9 mouse cellular contexts compared by ENCODE assay signal in the genomic region with DNA sequence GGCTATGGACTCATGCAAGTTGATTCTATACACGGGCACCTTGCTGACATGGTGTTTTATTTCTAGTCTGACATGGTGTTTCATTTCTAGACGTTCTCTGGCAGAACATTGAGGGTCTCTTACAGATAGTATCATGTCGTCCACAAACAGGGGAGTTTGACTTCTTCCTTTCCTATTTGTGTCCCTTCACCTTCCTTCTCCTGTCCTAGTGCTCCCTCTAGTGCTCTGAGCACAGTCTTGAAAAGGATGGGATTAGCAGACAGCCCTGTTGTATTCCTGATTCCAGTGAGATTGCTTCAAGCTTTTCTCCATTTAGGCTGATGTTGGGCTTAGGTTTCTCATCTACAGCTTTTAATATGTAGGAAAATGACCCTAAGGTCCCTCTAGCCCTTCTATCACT. TPM values are rescaled to one million over a fixed set of nuclear protein-coding genes. Genes with fewer than 3 reads are reported as not detected.
A peak's percentile ranks its signal among the peaks of the same experiment; 100 is the strongest.
DNase-seq lines count a peak whose midpoint lies in the region; ATAC-seq and TF ChIP-seq lines count a peak whose summit lies in the region.
"Had no signal": no experiment of that assay in that cellular context is flagged by ENCODE, and none has a peak within 500 bp of the region (broad histone marks: within the 10 kb centered on the region; RNA-seq: fewer than 3 reads in every experiment).

No protein-coding gene starts in this region.

- H3K9me3 ChIP-seq in forebrain, embryonic 15.5 days = no peaks in the 10 kb centered on the region
- no peaks in the 10 kb centered on the region for H3K9me3 ChIP-seq in forebrain, embryonic 10.5 days
- no peaks in the 10 kb centered on the region for H3K9me3 ChIP-seq in lung, postnatal 0 days (ENCODE audit: low read length)
- H3K9me3 ChIP-seq in neural tube, embryonic 13.5 days = no peaks in the 10 kb centered on the region
- H3K9me3 ChIP-seq: G1E had no signal

- no peak overlapping the region for H3K27ac ChIP-seq in forebrain, embryonic 15.5 days (replicated peaks)
- H3K27ac ChIP-seq in forebrain, embryonic 10.5 days = no peak overlapping the region
- H3K27ac ChIP-seq in lung, postnatal 0 days (ENCODE audit: low read length) = no peak overlapping the region
- no peak overlapping the region for H3K27ac ChIP-seq in neural tube, embryonic 13.5 days (replicated peaks)

- H3K4me1 ChIP-seq in forebrain, embryonic 15.5 days = no peaks in the 10 kb centered on the region
- no peaks in the 10 kb centered on the region; the same call in 1 of the 2 replicates for H3K4me1 ChIP-seq in forebrain, embryonic 10.5 days
- no peaks in the 10 kb centered on the region for H3K4me1 ChIP-seq in lung, postnatal 0 days (ENCODE audit: insufficient read depth, low read depth, low read length)
- H3K4me1 ChIP-seq in lung, adult 2 months (ENCODE audit: control insufficient read depth, insufficient read depth, low read length) = no peaks in the 10 kb centered on the region
- no peaks in the 10 kb centered on the region for H3K4me1 ChIP-seq in neural tube, embryonic 13.5 days (replicated peaks)

- TF ChIP-seq POLR2A in lung, adult 2 months (IDR thresholded peaks at IDR 0.05; ENCODE audit: borderline replicate concordance, extremely low read depth, low read depth, low read length) = no peak

- H3K36me3 ChIP-seq in forebrain, embryonic 15.5 days = no peaks in the 10 kb centered on the region
- H3K36me3 ChIP-seq in forebrain, embryonic 10.5 days (replicated peaks) = no peaks in the 10 kb centered on the region
- H3K36me3 ChIP-seq in lung, postnatal 0 days (ENCODE audit: insufficient read depth, low read length) = no peaks in the 10 kb centered on the region
- no peaks in the 10 kb centered on the region for H3K36me3 ChIP-seq in neural tube, embryonic 13.5 days
- H3K36me3 ChIP-seq: G1E had no signal

- WGBS in forebrain, embryonic 15.5 days = 35% methylated on average over 3 of the region's 3 CpGs
- WGBS in forebrain, embryonic 10.5 days = 55% methylated on average over 3 of the region's 3 CpGs
- 19% methylated on average over 3 of the region's 3 CpGs for WGBS in lung, postnatal 0 days
- WGBS in lung, adult 2 months = 27% methylated on average over 3 of the region's 3 CpGs
- 41% methylated on average over 3 of the region's 3 CpGs for WGBS in neural tube, embryonic 13.5 days

- no peaks in the 10 kb centered on the region for H3K27me3 ChIP-seq in forebrain, embryonic 15.5 days
- 0 out of 2 replicates have a peak, but pooled peaks cover 5% of the 10 kb centered on the region for H3K27me3 ChIP-seq in forebrain, embryonic 10.5 days (ENCODE audit: poor library complexity, severe bottlenecking)
- no peaks in the 10 kb centered on the region for H3K27me3 ChIP-seq in lung, postnatal 0 days (replicated peaks; ENCODE audit: insufficient read depth, low read length)
- peaks cover 6% of the 10 kb centered on the region; the same call in 1 of the 2 replicates for H3K27me3 ChIP-seq in neural tube, embryonic 13.5 days

- H3K9ac ChIP-seq in forebrain, embryonic 15.5 days (replicated peaks) = no peak overlapping the region
- H3K9ac ChIP-seq in lung, postnatal 0 days (replicated peaks; ENCODE audit: low read depth) = no peak overlapping the region
- H3K9ac ChIP-seq in neural tube, embryonic 13.5 days = no peak overlapping the region

- no peak overlapping the region for H3K4me2 ChIP-seq in forebrain, embryonic 15.5 days (replicated peaks)
- H3K4me2 ChIP-seq in lung, postnatal 0 days (replicated peaks; ENCODE audit: low read depth, low read length) = no peak overlapping the region
- no peak overlapping the region for H3K4me2 ChIP-seq in neural tube, embryonic 13.5 days

- DNase-seq in forebrain, embryonic 10.5 days (ENCODE audit: extremely low spot score, low spot score) = no peak
- DNase-seq in lung, postnatal 0 days (ENCODE audit: low spot score) = peak; percentile 52
- DNase-seq in lung, adult 2 months = no peak
- peak; percentile 26 to 51 for DNase-seq in cerebellum, postnatal 36 days
- DNase-seq in spleen, postnatal 4 days (ENCODE audit: low spot score in 2 of 2) = no peak
- no peak for DNase-seq in gastrocnemius, adult 18-20 months (ENCODE audit: low spot score)

- peak; percentile 58 for ATAC-seq in forebrain, embryonic 15.5 days (replicated peaks)
- ATAC-seq in lung, postnatal 0 days = no peak
- ATAC-seq in neural tube, embryonic 13.5 days (ENCODE audit: low read depth) = peak; percentile 46; the same call in 1 of the 2 replicates

- TF ChIP-seq EP300 in lung, postnatal 0 days (IDR thresholded peaks at IDR 0.05) = no peak

- TF ChIP-seq CTCF in lung, postnatal 0 days (IDR thresholded peaks at IDR 0.05) = peak; percentile 69
- no peak for TF ChIP-seq CTCF in lung, adult 2 months (IDR thresholded peaks at IDR 0.05; ENCODE audit: insufficient read depth, low read length)

- H3K4me3 ChIP-seq in forebrain, embryonic 15.5 days = no peak overlapping the region
- no peak overlapping the region for H3K4me3 ChIP-seq in forebrain, embryonic 10.5 days
- H3K4me3 ChIP-seq in lung, postnatal 0 days (ENCODE audit: low read depth, low read length) = no peak overlapping the region
- no peak overlapping the region for H3K4me3 ChIP-seq in lung, adult 2 months (replicated peaks; ENCODE audit: extremely low read depth, low read depth, low read length)
- H3K4me3 ChIP-seq in neural tube, embryonic 13.5 days = no peak overlapping the region

RNA-seq across cellular contexts. Expression of gene Elmod1, which starts 11.9 kb away (rescaled TPM):
- polyA plus RNA-seq in forebrain, embryonic 15.5 days (2015; fragmentation: Nextera tagmentation; extraction: Ambion mirVana) = 34.7 and 34.8 TPM in 2 replicates
- 0.21 and 0.36 TPM in 2 replicates for polyA plus RNA-seq in forebrain, embryonic 10.5 days (2016; fragmentation: Nextera tagmentation; extraction: Ambion mirVana)
- polyA plus RNA-seq in lung, postnatal 0 days (2015; fragmentation: Nextera tagmentation; extraction: Ambion mirVana) = 1.2 and 1.8 TPM in 2 replicates
- polyA plus RNA-seq in lung, adult 2 months (2012; rRNA removed) = 1.7 and 2.6 TPM in 2 replicates
- 17.3 TPM in 2 replicates for polyA plus RNA-seq in neural tube, embryonic 13.5 days (2015; fragmentation: Nextera tagmentation; extraction: Ambion mirVana)
- total RNA-seq in gastrocnemius, adult 18-20 months (2021) = not detected
- polyA plus RNA-seq: G1E had no signal

Comparison
In these comparisons a context has a peak if more than half of its experiments do, and no peak if none do; other contexts are left out.
1. DNase-seq: peak in lung, postnatal 0 days (single experiment) and cerebellum, postnatal 36 days (2 of 2); none in forebrain, embryonic 10.5 days (single experiment), lung, adult 2 months (single experiment), spleen, postnatal 4 days (0 of 2) and gastrocnemius, adult 18-20 months (single experiment).